Mouse (Mus musculus): Measurements from ENCODE around the gene Med29.
"Not testable (repeated sequence)": the region's sequence is repeated elsewhere in the genome, so short reads cannot be mapped to it uniquely, and the experiment has no call there.

DNA sequence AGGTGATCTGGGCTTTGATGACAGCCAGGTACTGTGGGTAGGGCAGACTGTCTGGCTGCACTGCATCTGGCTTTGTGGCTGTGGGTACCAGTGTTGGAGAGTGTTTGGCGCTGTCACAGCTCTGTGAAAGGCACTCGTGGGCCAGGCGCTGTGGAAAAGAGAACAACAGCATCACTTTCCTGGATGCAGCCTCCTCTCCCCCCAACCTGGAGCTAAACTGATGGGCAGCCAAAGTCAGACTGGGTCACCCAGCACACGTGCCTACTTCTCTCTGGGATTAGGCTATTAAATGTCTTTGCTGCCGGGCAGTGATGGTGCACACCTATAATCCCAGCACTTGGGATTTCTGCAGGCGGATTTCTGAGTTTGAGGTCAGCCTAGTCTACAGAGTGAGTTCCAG lies 5.6 kb downstream of the Med29 start:
- not testable (repeated sequence) for TF ChIP-seq CTCF, EP300 (IDR thresholded peaks at IDR 0.05; ENCODE audit: low read depth)
